Mouse (Mus musculus) layer of hippocampus, adult 8-10 months (tissue): Measurements from ENCODE around the gene Hal. TPM values are rescaled to one million over a fixed set of nuclear protein-coding genes. Genes with fewer than 3 reads are reported as not detected.
"Not testable (repeated sequence)": the region's sequence is repeated elsewhere in the genome, so short reads cannot be mapped to it uniquely, and the experiment has no call there.

Experiments used
- DNase-seq, 2 experiments: peaks; one replicate each; pipeline ENCODE4 v3.0.0; 2022; ENCODE audit warnings: low spot score in 2 of 2
- total RNA-seq, 4 experiments: library from RNA; stranded (reverse); gene quantifications; 2 replicates each; pipeline ENCODE4 v1.2.4; 2022

The Hal gene
- total RNA-seq, 4 experiments from 2014 or later: 0.16 to 0.75 (median 0.46) TPM

GRCm38 (mm10) chr10:93515927-93516326 lies 27.4 kb downstream of the Hal start:
- DNase-seq: no peak

GRCm38 (mm10) chr10:93517754-93518153 lies 29.2 kb downstream of the Hal start:
- DNase-seq: no peak

- DNase-seq: no peak
Observed at GRCm38 (mm10) chr10:93518186-93518585, 29.6 kb downstream of the Hal start.

GRCm38 (mm10) chr10:93518620-93519019 lies 30.1 kb downstream of the Hal start:
- no peak for DNase-seq

GRCm38 (mm10) chr10:93519159-93519558 lies 30.6 kb downstream of the Hal start:
- no peak for DNase-seq

- no peak for DNase-seq
Observed at GRCm38 (mm10) chr10:93519756-93520155, 31.2 kb downstream of the Hal start.

- no peak for DNase-seq
Observed at GRCm38 (mm10) chr10:93520994-93521393, 32.4 kb downstream of the Hal start.

- no peak for DNase-seq
Observed at GRCm38 (mm10) chr10:93525329-93525728, 36.8 kb downstream of the Hal start.

- no peak for DNase-seq
Observed at GRCm38 (mm10) chr10:93538287-93538686, 49.7 kb downstream of the Hal start.

GRCm38 (mm10) chr10:93538818-93539217 lies 50.2 kb downstream of the Hal start:
- DNase-seq: no peak

GRCm38 (mm10) chr10:93539775-93540430 lies 51.3 kb downstream of the Hal start, which contains the start of gene Amdhd1:
TSS of gene Amdhd1 (minus strand) at chr10:93540033.
- peak; percentile 11 to 31 for DNase-seq

- DNase-seq: no peak
Observed at GRCm38 (mm10) chr10:93540431-93541210, 52.1 kb downstream of the Hal start, which contains the start of gene Ccdc38. TSS of gene Ccdc38 (plus strand) at chr10:93540632.

GRCm38 (mm10) chr10:93541585-93541984 lies 53.0 kb downstream of the Hal start:
- DNase-seq: no peak

- no peak for DNase-seq
Observed at GRCm38 (mm10) chr10:93542356-93542755, 53.8 kb downstream of the Hal start.

GRCm38 (mm10) chr10:93543176-93543575 lies 54.6 kb downstream of the Hal start:
- no peak for DNase-seq

GRCm38 (mm10) chr10:93544172-93544571 lies 55.6 kb downstream of the Hal start:
- DNase-seq: no peak

GRCm38 (mm10) chr10:93547741-93548270 lies 59.2 kb downstream of the Hal start:
- no peak for DNase-seq

- DNase-seq: peak; percentile 41 to 77
Observed at GRCm38 (mm10) chr10:93548991-93549390, 60.4 kb downstream of the Hal start.

GRCm38 (mm10) chr10:93549821-93550220 lies 61.3 kb downstream of the Hal start:
- DNase-seq: no peak

GRCm38 (mm10) chr10:93552596-93552995 lies 64.0 kb downstream of the Hal start:
- DNase-seq: no peak

GRCm38 (mm10) chr10:93557971-93558370 lies 69.4 kb downstream of the Hal start:
- not testable (repeated sequence) for DNase-seq

GRCm38 (mm10) chr10:93559786-93560185 lies 71.2 kb downstream of the Hal start:
- DNase-seq: no peak
